Mouse (Mus musculus): ENCODE measurements around the gene Dock7.
"Not testable (repeated sequence)": the region's sequence is repeated elsewhere in the genome, so short reads cannot be mapped to it uniquely, and the experiment has no call there.

The Dock7 gene

DNA sequence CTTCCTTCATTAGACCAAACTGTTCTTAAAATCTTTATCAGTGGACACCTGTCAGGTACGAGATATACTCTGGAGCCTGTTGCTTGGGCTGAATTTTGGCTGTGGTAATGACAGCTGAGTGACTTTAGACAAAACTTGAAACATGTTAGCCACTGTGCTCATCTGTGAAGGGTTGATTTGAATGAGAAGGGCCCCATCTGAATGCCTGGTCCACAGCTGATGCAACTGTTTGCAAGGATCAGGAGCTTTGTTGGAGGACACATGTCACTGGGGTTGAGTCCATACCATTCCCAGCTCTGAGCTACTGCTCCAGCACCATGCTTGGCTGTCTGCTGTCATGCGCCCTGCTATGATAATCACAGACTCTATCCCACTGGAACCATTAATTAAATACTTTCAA is 115.1 kb downstream of the Dock7 start:
- no peak for DNase-seq (ENCODE audit: low read depth)

DNA sequence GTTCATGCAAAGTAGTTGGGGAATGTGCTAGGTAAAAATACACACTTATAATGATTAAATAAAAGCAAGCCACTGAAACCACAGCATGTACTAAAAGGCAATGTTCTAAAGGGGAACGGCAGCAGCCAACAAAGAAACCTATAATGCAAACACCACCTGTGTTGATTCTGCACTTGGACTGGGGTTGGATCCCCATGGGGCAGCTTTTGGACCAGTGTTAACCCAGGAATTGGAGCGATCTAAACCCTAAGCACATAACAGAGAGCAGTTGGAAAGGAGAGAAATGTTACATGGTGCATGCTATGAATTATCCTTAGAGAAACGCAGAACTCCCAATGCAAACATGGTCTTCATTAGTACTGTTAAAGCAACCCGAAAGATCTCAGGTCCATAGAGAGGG is 127.2 kb downstream of the Dock7 start:
- no peak for DNase-seq (ENCODE audit: low read depth)

DNA sequence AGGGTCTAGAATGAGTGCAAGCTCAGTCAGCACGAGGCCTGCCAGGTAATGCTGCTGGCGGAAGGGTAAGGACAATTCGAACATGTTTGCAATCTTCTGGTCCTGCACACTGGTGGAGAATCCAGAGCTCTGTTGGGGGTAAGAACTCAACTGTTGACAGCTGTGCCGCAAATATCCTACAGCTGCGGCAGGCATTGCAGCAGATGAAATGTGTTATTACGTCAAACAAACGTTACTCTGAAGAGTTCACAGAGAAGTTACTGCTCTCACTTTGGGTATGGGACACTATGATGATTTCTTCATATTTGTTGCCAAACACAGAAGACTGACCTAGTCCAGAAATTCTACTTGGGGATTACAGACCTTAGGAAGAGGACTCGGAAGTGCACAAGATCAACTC is 136.0 kb downstream of the Dock7 start:
- no peak for DNase-seq (ENCODE audit: low read depth)

DNA sequence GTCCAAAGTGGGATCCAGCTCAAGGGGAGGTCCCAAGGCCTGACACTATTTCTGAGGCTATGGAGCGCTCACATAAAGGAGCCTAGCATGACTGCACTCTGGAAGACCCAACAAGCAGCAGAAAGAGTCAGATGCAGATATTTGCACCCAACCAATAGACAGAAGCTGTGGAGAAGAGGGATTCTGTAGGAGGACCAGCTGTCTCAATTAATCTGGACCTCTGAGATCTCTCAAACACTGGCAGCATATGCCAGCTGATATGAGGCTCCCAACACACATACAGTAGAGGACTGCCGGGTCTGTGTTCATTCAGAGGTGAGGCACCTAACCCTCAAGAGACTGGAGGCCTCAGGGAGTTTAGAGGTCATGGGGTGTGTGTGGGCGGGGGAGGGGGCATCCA is 140.7 kb downstream of the Dock7 start:
- DNase-seq (ENCODE audit: low read depth), result not testable (repeated sequence)

DNA sequence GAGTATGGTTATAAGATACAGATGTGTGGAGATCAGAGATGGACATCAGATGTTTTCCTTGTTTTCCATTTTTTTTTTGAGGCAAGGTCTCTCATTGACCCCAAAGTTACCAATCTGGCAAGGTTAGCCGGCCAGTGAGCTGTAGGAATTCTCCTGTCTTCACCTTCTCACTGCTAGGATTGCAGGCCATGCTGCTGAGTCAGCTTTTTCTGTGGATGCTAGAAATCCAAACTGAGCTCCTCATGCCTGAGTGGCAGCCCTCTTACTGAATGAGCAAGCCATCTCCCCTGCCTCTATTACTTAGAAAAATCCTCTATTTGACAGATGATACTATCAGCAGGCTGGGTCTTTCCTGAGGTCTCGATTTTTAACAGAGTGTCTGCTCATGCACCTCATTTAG is 142.0 kb downstream of the Dock7 start:
- DNase-seq (ENCODE audit: low read depth), result no peak

DNA sequence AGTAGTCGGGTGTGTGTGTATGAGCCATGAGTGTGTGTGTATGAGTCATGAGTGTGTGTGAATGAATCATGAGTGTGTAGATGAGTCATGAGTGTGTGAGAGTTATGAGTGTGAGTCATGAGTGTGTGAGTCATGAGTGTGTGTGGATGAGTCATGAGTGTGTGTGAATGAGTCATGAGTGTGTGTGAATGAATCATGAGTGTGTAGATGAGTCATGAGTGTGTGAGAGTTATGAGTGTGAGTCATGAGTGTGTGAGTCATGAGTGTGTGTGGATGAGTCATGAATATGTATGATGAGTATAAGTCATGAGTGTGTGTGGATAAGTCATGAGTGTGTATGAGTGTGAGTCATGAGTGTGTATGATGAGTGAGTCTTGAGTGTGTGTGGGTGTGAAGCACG is 142.4 kb downstream of the Dock7 start:
- not testable (repeated sequence) for DNase-seq (ENCODE audit: low read depth)

DNA sequence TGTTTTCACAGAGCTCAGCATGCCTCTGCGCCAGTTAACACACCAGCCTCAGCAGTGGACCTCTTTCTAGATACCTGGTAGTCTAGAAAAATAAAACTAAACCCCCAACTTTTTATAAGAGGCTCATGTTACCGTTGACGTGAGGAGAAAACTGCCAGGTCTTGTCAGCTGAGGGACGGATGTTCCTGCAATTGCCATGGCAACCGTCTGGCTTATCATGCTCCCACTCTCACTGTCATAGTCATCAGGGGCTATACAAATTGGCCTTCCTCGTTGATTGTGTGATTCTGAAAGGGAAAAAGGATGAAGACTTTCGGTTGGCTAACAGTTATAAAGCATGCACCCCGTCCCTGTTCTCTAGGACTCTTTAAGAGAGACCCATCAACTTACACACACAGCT is 145.0 kb downstream of the Dock7 start:
- DNase-seq (ENCODE audit: low read depth), result no peak

DNA sequence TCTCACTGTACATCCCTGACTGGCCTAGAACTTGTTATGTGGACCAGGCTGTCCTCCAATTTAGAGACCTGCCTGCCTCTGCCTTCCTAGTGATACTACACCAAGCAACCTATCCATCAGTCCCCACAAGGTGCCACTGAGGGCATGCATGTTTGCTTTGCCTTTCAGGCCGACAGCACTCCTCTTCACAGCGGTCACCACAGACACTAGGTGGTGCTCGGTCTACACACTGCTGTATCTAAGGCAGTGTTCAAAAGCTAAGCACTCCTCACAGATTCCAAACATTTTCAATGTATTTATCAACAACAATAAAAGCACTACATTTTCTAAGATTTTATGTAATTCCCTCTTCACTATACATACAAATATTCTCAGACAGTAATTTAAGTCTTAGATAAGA is 150.8 kb downstream of the Dock7 start:
- DNase-seq (ENCODE audit: low read depth), result no peak

DNA sequence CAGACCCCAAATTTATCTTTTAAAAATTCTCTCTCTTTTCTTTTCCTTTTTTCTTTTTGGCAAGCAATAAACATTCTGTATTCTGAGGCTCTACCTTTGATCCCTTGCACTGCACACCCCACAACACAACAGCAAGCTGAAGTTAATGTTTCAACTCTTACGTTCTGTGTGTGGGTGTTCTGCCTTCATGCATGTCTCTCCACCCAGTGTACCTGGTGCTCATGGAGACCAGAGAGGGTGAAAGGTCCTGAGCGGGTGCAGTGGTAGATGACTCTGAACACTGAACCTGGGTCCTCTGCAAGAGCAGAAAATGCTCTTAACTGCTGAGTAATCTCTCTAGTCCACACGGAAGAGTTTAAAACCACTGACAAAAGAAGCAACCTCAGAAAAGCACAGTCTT is 160.5 kb downstream of the Dock7 start:
- no peak for DNase-seq (ENCODE audit: low read depth)

DNA sequence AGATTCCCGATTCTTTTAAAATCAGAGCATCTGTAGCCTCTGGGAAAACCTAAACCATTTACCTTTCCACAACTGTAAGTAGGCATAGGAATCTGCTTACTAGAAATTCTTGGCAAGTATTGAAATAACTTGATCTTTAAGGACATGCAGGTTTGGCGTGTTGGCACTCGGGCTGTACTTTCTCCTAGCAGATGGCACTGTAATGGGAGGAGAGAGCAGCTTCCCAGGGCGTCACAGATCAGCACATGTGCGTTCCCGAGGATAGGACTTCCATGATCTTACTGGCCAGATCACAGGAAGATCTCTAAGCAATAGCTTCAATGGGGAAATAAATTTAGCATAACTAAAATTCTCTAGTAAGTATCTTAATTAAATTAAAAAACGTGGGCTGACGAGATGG is 164.7 kb downstream of the Dock7 start:
- DNase-seq (ENCODE audit: low read depth), result no peak

DNA sequence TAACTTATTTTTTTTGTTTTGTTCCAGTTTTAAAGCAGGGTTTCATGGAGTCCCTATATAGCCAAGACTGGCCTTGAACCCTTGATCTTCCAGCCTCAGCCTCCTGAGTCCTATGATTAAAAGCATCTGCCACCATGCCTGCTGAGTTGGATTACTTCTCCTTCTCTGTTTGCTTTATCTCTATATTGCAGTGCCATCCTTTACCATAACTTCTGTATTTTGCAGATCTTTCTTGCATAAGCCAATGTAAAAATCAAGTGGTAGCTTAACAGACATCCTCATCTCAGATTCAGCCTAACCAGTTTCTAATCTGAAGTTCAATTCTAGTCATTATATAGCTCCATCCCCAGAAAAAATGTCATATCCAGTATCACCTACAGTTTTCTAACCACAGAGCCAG is 170.2 kb downstream of the Dock7 start:
- no peak for DNase-seq (ENCODE audit: low read depth)

DNA sequence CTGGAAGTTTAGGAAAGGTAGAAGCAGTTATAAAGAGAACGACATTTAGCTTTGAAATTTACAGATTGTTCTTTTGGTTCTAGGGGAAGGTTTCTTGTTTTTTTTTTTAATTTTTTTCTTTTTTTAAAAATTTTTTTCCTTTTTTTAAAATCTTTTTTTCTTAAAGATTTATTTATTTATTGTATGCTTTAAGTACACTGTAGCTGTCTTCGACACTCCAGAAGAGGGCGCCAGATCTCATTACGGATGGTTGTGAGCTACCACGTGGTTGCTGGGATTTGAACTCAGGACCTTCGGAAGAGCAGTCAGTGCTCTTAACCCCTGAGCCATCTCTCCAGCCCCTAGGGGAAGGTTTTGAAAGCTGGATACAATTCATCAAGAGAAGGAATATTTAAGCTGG is 182.5 kb downstream of the Dock7 start:
- DNase-seq (ENCODE audit: low read depth), result not testable (repeated sequence)

DNA sequence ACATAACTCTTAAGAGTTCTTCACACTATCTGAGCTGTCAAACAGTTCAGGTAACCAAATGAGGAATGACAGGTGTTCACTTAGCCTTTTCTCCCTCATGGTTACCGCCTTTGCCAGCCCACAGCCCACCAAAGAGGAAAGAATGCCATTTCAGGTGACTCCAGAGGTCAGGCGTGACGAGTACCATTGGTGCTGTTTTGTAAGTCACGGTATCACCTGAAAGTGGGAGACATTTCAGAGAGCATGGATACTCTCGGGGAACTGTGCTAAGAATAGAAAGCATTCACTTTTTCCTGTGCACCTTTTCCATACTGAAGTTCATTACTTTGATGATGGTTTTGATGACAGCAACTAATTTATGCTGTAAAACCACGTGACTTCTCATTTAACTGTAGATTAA is 184.7 kb downstream of the Dock7 start:
- DNase-seq (ENCODE audit: low read depth), result no peak

DNA sequence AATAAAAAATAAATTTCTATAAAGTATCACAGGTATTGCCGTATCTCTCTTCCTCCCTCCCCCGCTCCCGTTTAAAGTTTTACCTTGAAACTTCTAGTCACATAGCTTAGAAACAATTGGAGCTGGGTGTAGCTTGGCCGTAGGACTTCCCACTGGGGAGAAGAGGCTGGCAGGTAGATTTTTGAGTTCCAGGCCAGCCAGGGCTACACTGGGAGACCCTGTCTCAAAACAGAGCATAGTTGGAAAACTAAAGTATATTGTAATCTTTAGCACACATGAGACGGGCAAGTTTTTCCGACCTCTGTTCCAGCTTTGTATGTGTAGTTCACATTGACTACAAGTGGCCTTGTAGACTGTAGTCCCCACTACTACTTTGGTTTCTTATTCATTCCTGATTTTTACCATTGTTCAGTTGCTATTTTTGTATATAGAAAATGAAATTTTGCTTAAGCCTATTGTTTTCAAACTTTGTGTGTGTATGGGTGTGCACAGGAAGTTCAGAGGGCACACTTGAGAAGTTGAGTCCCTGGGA is 195.4 kb downstream of the Dock7 start:
- DNase-seq (ENCODE audit: low read depth), result peak; percentile 20

DNA sequence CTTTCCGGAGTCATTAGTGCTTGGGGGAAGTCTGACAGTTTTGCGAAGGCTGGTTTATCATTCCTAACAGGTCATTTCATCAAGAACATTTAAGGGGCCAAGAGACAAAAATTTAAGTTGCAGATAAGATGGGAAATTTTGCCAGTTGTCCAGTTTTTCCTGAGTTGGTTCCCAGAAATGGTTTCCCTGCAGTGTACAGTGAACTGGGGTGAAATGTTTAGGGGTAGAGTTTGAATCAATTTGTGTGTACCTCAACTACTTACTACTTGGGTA is 195.9 kb downstream of the Dock7 start:
- DNase-seq (ENCODE audit: low read depth), result peak; percentile 10

DNA sequence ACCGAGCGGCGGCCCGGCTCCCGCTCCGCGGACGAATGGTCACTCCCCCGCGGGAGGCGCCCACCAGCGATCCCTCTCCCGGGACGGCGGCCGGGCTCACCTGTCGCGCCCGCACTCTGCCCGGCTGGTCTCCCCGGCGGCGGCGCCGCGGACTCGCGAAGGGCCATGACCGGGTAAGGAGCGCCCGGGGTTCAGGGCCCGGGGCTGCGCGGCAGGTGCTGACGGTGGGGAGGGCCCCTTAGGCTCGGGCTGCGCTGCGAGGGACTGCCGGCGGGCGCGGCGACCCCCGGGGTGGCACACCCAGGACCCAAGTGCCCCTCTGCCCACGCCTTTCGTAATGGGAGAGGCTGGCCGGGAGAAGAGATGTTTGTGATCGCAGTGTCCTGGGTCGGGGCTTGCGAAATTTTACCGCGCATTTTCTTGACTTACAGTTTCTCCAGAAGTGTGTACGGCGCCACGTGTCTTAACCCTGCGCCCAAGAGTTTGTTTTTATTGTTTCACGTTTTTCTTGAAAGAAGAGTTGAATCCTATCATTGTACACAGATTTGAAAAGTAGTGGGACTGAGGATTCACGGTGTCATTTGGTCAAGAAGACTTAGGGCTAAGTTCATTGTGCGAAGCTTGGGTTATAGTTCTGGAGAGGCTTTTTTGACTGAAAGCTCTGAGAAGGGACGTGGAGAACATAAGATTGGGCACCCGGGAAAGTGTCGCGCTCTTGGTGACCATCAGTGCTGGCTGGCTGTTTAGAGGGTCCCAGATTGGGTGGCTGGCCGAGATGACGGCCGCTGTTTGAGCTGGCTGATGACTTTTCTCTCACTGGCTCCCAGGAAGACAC is 196.4 kb downstream of the Dock7 start:
- DNase-seq (ENCODE audit: low read depth), result no peak

DNA sequence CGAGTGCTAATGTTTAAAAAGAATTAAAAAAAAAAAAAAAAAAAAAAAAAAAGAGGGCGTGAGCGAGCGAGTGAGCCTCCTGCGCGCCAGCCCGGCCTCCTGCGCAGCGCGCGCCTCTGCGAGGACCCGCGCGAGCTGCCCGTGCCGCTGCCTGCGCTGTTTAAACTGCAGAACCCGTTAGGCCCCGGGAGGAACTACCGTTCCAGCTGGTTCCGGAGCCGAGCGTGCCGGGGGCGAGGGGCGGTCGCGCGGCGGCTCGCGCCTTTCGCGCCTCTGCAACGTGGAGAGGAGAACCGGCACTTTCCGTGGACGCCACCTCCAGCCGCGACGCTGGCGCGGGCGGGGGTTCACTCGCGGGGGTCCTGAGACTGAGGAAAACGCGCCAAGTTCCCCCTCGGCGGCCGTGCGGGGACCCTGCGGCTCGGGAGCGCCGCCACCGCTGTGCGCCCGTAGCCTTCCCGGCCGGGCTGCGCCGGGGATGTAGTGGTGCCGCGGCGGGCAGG is 197.1 kb downstream of the Dock7 start, which contains the start of gene Usp1:
Gene Usp1 (plus strand): TSS at position 243 of the 503 bp plus-strand sequence.
- DNase-seq (ENCODE audit: low read depth), result no peak

DNA sequence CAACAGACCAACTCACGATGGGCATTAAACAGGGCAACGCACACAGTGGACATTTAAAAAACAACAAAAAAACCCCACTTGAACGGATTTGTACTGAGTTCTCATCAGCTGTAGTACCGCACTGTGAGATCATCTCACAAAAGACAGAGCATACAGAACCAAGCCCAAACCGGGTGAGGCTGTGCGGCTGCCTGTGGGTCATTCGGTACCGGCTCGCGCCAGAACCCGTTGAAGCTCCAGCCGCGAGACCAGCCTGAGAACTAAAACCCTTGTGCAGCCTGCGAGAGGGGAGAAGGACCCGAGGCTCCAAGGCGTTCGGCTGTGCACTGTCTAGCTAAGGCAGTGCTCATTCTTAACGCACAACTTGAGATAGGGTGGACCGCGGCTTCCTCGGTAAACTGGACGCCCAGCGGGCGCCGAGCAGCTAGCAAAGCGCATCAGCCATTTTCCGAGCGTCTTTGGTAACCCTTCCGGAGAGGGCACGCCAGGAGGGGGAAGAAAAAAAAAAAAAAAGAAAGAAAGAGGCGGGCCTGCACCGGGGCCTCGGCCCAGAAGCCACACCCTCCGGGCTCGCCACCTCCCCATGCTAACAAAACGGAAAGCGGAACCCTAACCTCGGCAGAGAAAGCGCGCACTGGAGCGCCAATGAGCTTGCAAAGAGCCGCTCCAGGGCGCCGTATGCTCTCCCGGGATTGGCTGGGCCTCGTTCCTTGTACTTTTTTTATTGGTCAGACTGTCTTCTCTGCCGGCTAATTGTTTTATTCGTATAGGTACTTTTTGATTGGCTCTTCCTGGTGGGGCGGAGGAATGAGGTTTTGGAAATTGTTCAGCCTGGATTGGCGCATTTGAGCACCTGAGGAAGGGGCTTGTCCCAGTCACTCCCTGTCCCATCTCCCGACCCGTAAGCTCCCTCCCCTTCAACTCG is 197.8 kb downstream of the Dock7 start:
- DNase-seq (ENCODE audit: low read depth), result peak; percentile 98

DNA sequence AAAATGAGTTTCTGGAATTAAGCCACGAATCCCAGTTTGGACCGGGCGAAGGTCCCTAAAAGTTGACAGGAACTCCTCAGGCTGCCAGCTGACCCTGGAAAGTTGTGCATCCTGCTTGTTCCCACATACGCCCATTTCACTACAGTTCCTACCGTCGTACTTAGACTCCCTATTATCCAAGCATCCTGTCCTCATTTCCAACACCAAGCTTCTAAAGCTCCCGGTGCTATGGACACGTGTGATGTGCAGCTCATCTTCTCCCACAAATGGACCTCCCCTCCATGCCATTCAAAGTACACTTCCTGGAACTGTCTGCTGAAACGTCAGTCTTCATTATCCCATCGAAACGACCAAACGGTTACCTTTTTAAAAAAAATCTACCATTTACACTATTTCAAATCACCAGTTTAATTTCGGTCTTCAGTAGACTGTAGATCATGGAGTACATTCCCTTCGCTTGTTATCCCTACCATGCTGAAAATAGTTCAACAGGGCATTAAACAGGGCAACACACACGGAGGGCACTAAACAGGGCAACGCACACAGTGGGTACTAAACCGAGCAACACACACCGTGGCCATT is 198.6 kb downstream of the Dock7 start:
- no peak for DNase-seq (ENCODE audit: low read depth)

DNA sequence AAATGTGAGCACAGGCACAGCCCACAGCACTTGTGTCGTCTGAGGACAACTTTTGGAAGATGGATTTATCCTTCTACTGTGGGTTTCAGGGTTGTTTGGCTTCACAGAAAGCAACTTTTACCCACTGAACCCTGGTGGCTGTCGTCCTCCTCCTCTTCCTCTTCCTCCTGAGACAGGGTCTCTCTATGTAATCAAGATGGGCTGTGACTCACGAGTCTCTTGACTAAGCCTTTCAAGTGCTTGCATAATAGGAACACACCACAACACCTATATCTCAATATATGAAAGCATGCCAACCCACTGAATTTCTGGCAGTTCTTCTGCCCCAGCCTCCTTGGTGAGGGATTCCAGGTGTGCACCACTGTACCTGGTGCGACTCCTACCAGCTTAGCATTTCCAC is 199.8 kb downstream of the Dock7 start:
- no peak for DNase-seq (ENCODE audit: low read depth)

DNA sequence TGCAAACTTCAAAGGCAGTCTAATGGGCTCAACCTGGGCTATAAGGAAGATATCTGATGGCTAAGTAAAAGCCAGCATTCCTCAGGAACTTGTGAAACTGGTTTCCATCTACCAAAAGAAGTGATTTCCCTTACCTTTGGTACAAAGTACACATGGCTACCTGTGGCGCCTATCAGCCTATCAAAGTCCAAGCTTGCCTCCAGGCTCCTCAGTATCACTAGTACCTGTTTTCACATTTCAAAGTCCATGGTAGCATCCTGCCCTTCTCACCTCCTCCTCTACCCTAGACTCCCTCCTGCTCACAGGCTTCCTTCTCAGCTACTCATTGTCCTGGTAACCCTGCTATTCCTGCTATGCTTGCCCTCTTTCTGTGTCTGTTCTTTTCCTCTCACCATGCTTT is 202.5 kb downstream of the Dock7 start:
- DNase-seq (ENCODE audit: low read depth), result no peak

DNA sequence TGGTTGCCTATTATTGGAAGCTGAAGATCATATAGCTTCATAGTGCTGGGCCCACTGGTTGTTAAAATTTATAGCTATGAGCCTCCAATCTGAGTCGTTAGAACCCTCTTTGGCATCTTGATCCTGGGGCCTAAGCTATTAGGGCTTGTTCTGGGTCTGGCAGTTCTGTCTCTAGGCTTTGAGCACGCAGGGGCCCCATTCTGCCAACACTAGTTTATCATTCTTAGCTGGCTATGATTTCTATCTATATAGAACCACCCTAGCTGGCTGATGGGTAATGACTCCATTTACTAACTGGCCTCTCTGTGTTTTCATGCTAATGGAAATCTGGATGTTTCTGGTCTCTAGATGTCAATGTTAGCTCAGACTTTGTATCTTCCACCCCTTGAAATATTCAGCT is 203.0 kb downstream of the Dock7 start:
- no peak for DNase-seq (ENCODE audit: low read depth)

DNA sequence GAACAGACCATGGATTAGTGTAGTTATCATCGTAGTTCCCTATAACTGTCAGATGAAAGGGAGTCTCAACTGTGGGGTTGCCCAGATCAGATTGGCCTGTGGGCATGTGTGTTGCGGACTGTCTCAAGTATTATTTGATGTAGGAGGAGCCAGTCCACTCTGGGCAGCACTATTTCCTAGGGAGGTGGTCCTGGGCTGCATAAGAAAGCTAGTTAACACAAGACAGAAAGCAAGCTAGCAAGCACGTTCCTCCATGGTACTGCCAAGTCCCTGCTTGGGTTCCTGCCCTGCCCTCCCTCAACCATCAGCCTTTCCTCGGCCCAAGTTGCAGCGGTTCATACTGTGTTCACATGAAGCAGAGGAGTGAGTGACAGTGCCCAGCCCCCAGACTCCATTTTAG is 210.5 kb downstream of the Dock7 start:
- DNase-seq (ENCODE audit: low read depth), result no peak
